Mouse (Mus musculus) gastrocnemius, postnatal 10 days (tissue): ENCODE data around the gene Vmp1. TPM values are rescaled to one million over a fixed set of nuclear protein-coding genes. Genes with fewer than 3 reads are reported as not detected.

Experiments
- DNase-seq: peaks from one replicate; pipeline ENCODE4 v3.0.0; 2021; ENCODE audit warnings: mixed read lengths
- total RNA-seq, 2 experiments: library from RNA; stranded (reverse); gene quantifications; 2 replicates each; pipeline ENCODE4 v1.2.3; 2021

The Vmp1 gene
- total RNA-seq, 2 experiments from 2014 or later, result 55.6 to 58.5 TPM

GRCm38 (mm10) chr11:86600209-86600557 is 83.5 kb downstream of the Vmp1 start:
- no peak for DNase-seq

GRCm38 (mm10) chr11:86599378-86600208 is 84.0 kb downstream of the Vmp1 start:
- no peak for DNase-seq

- no peak for DNase-seq
Observed at GRCm38 (mm10) chr11:86598572-86598971, 85.1 kb downstream of the Vmp1 start.

GRCm38 (mm10) chr11:86598154-86598553 is 85.5 kb downstream of the Vmp1 start:
- no peak for DNase-seq

GRCm38 (mm10) chr11:86596976-86597375 is 86.7 kb downstream of the Vmp1 start:
- DNase-seq, result no peak

- DNase-seq, result no peak
Observed at GRCm38 (mm10) chr11:86596187-86596960, 87.3 kb downstream of the Vmp1 start.

- no peak for DNase-seq
Observed at GRCm38 (mm10) chr11:86595366-86595765, 88.3 kb downstream of the Vmp1 start.

GRCm38 (mm10) chr11:86594188-86594876 is 89.3 kb downstream of the Vmp1 start:
- DNase-seq, result no peak

- no peak for DNase-seq
Observed at GRCm38 (mm10) chr11:86593443-86593842, 90.2 kb downstream of the Vmp1 start.

GRCm38 (mm10) chr11:86592993-86593392 is 90.6 kb downstream of the Vmp1 start:
- no peak for DNase-seq

GRCm38 (mm10) chr11:86591931-86592616 is 91.6 kb downstream of the Vmp1 start:
- DNase-seq, result no peak

- no peak for DNase-seq
Observed at GRCm38 (mm10) chr11:86591301-86591845, 92.3 kb downstream of the Vmp1 start.

- DNase-seq, result no peak
Observed at GRCm38 (mm10) chr11:86590579-86590978, 93.1 kb downstream of the Vmp1 start.

GRCm38 (mm10) chr11:86590066-86590465 is 93.6 kb downstream of the Vmp1 start:
- DNase-seq, result no peak

- DNase-seq, result no peak
Observed at GRCm38 (mm10) chr11:86588583-86589298, 94.9 kb downstream of the Vmp1 start.

- DNase-seq, result no peak
Observed at GRCm38 (mm10) chr11:86587830-86588229, 95.8 kb downstream of the Vmp1 start.

GRCm38 (mm10) chr11:86586868-86587792 is 96.5 kb downstream of the Vmp1 start:
- no peak for DNase-seq

GRCm38 (mm10) chr11:86586177-86586867 is 97.3 kb downstream of the Vmp1 start:
- DNase-seq, result no peak

GRCm38 (mm10) chr11:86585598-86585984 is 98.0 kb downstream of the Vmp1 start:
- no peak for DNase-seq
